Mouse (Mus musculus) activated CD4-positive, CD25-positive, alpha-beta regulatory T cell, adult 4 months (primary cell): ENCODE measurements at regions not wholly inside any gene's neighbourhood (a gene's known extent, or its start where the extent isn't known, plus 50 kb on each side); places are given as distances from the start of the nearest gene placed in this dataset.

Source experiments
- ATAC-seq: one replicate; pipeline ENCODE4 v1.8.0; 2017

DNA sequence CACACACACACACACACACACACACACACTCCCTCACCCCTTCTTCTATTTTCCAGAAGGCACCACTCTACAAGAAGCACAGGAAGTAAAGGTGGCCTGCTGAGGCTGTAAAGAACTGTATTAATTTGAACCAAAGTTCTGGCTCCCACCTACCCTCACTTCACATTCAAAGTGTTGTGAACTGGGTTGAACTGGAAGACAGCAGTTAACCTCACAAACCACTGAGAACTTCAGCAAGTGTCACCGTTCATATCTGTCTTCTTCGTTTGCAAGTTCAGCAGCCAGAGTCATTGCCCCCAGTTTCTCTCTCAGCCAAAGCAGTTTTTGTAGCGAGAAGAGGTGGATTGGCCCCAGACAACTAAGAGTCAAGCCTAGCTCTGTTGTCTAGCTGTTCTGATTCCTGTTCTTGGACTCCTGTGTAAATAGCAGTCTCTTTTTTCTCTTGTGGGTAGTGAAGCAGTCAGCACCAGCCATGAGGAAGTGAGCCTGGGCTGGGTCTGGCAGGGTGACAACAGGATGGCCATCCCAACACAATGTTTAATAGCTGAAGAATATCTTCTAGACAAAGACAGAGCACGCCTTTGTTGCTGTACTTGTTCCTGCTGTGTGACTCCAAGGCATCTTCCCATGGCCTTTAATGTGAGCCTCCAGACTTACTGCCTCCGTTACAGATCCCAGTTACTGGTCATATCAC, 452.0 kb upstream of the Meis1 start:
- no peak for ATAC-seq

DNA sequence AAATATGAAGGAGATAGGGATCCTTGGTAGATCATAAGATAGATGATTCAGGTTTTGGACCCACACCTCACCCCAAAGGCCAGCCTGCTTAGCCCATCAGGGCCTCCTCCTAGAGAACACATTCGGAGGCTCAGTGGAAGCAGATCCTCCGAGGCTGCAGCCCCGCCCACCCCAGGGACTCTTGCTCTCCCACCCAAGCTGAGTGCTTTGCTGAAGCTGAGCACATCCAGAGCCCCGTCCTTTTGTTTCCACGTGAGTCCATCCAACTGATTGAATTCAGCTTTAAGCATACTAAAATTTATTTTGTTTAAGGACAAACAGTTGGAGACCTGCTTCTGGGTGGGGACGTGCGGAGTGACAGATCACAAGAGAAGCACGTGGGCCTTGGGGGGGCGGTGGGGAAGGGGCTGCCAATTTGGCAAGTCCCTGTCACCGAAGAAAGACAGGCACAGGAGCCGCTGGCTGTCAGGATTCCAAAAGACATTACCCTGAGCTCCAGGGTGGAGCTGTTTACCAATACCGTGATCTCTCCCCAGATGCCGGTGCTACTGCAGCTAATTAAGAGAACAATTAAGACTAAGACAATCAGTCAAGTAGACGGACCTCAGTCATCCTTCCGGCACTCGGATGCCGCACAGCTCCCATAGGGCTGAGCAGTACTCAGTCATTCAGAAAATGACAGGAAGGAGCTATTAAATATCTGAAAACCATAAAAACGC, 448.9 kb upstream of the Spred2 start:
- no peak for ATAC-seq

DNA sequence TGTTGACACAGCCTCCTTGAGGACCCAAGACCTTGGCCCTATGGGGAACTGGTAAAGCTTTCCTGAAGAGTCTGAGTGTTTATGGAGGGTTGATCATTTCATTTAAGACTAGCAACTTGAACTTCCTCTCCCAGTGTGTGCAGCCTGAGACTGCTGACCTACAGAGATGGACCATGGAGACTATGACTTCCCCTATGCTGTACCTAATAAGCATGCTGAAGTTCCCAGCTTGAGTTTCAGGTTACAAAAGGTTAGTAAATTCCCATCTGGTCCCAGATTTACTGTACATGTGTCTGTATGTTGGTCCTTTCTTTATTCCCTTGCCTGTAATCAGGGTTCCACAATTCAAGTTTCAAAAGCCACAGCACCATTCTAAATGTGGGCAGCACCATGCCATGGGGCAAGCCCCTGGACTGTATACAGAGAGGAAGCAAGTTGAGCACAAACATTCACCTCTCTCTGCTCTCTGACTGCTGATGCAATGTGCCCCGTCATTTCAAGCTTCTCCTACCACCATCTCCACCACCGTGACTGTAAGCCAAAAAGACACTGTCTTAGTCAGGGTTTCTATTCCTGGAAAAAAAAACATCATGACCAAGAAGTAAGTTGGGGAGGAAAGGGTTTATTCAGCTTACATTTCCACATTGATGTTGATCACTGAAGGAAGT, 431.0 kb upstream of the Spred2 start:
- no peak for ATAC-seq

DNA sequence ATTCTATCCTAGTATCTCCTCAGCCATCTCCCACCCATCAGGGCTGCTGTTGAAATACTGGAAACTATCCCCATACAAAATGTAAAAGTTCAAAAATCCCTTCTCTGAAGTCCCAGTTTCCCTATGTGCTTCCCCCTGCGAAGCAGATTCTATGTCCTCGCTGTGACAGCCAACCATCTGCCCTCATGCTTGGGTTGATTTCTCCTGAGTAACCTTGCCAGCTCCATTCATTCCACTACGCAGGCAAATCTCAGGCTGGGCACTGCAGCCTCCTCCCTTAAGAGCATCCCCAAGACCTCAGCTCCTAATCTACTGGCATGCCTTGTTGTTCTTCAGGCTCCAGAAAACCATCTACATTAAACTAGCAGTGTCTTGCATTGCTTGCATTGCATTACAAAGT, 402.5 kb upstream of the Spred2 start:
- no peak for ATAC-seq

DNA sequence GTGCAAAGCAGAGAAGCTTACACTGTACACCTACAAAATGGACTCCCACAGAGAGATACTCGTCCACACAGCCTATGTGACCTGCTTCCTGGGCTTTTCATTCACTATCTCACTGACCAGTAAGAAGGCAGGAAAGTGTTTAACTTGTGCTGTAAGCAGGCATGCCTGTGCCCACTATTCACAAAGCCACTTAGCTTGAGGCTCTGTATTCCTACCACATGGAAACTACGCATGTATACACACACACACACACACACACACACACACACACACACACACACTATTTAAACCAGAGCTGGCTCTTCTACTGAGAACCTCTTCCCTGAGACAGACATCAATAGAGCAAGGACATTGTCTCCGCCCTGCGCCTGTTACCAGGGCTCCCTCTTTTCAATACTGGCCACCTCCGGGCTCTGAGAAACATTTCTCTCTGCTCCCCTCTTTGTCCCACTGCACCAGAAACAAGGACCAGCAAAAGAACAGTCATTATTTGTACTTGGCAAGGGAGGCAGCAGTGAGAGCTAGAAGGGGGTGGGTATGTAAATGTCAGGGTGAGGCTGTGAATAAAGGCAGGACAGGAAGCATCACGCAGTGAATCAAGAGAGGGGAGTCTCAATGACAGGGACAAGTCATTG, 400.2 kb upstream of the Spred2 start:
- ATAC-seq = no peak

DNA sequence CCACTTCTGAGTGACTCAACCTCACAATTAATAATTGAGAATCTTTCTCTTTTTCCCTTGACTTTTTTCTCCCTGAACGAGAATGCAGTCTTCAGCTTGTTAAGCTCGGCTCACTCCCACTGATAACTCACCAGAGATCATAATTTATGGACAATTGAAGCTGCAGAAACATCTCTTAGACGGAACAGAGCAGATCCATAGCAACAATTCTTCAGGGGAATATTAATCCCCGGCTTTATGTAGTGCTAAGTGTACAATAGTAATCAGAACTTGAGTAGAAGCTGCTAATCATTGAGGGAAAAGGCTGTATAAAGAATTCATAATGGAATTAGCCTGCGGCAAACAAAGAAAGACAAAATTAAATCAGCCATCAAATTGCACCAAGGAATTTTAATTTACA, 395.0 kb upstream of the Spred2 start:
- no peak for ATAC-seq

DNA sequence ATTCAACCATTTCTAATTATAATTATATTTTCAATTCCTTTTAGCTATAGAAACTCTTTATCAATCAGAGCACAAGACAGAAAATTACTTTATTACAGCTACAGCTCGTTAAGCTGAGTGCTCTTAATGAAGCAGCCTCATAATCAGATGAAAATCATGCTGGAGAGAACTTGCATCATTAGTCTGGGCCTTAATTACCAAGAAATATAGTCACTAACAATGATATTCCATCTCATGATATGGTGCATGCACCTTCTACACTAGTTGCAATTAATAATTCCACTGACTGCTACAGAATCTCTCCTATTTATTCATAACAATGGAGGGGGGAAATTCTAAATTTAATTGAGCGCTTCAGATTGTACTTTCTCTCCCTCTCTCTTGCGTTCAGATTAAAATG, 393.5 kb upstream of the Spred2 start:
- no peak for ATAC-seq

DNA sequence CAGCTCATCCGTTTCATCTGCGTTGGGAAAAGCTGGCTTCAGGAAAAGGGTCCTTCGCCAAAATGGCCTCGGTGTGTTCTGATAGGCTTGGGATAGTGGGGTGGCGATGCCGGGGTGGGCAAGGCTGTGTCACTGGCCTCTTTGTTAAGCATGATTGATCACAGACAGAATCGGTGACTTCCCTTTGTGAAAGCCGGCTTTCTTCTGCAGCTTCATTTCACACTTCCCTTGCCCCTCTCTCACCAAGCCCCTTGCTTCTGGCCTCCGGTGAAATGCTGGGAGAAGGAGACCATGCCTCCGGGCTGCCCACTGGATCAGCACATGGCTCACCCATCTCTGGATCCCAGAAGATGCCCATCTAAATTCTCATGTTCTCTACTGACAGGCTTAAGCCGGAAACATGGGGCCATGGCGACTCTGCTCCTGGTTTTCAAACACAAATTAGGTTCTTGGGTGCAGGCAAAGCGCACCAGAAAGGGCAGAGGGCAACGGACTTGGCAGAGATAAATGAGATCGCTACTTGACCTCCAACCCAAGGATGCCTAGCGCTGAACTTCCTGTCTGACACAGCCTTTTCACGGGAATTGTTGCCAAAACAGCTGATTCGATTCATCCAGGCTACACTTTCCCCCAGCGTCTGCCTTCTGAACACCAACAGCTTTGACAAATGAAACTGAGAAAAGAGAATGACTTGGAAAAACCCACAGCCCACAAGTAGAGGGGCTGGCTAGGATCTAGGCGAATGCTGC, 392.7 kb upstream of the Spred2 start:
- no peak for ATAC-seq

DNA sequence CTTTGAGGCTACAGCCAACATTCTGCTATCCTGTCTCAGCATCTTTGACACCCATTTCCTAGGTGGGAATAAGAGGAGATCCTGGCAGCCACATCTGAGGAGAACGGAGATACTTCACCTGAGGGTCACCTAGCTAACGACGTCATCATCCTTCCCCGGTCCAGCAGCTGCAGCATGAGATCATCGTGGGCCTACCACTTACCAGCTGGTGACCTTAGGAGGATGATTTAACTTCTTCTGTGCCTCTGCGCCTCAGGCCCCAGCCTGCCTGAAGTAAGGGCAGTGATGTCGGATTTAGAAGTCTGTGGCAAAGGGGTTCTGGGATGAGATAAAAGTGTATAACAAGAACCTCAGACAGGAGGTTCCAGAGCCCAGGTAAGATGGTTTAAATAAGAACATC, 391.3 kb upstream of the Spred2 start:
- no peak for ATAC-seq

DNA sequence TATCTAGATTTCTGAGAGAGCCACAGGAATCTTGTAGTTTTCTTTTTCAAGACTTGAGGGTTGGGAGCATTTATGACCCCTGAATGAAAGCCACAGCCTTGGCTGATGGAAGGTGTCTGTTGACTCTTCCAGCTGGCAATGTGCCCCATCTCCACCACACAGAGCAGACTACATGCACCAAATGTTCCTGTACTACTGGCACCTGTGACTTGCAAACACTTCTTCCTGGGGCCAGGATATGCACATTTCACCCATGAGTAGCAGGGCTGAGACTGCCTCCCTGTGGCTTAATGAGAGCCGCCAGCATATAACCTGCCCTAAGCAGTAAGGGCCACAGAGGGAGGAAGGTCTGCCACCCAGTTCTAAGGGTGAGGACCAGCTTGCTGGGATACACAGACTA, 390.5 kb upstream of the Spred2 start:
- no peak for ATAC-seq

DNA sequence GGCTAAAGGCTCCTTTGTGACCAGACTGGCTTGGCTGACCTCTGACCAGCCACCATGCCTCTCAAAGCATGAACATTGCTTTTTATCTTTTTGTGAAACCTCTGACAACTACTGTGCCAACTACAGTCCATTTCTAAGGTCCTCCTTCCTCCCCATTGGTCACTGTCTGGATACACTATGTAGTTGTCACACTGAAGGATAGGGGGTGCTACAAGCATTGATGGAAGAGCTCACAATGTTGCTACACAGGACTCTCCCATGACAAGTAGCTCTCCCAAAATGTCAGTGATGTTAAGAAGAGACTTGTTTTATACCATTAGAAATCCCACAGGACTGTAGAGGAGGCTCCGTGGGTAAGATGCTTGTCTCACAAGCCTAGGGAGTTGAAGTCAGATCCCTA, 389.0 kb upstream of the Spred2 start:
- no peak for ATAC-seq

DNA sequence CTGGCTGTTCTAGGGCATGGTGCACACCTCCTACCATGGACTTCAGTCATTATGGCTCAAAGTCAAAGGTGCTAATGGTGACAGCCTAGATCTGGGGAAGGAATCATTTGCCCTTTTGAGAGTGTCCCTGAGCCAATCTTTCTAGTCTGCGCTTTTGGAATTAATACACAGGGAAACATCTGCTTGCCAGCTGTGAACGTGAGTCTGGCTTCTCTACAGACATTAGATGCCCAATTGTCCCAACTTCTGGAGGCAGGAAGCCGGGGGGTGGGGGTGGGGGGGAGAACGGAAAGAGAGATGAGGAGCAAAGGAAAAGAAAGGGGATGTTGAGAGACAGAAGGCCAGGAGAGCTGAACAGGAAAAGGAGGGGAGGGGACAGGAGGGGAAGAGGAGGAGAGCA, 377.9 kb upstream of the Spred2 start:
- no peak for ATAC-seq

DNA sequence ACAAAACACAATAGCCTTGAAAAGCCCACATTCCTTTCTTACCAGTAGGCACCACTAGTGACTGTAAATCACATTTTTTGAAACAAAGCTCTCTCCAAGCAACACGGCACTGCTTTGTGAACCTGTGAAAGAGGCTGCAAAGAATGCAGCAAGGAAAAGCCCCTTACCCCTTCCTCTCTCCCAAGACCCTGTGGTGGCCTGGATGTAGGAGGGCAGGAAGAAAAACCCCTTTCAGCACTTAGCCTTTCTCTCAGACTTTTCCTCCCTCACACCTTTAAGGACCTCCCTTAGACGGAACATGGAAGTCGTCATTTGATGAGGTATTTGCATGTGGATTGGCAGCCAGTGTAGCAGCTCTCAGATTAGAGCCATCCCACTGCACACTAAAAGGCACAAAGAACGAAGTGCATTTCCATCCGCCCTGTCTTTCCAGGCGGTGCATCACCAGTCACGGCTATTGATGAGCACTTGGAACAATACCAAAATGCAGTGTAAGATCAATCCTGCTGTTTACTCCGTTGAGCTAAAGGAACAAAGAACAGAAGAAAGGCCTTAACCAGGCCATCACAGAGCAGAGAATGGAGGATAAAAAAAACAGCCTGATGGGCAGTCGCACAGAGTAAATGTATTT, 369.7 kb upstream of the Spred2 start:
- ATAC-seq = no peak

DNA sequence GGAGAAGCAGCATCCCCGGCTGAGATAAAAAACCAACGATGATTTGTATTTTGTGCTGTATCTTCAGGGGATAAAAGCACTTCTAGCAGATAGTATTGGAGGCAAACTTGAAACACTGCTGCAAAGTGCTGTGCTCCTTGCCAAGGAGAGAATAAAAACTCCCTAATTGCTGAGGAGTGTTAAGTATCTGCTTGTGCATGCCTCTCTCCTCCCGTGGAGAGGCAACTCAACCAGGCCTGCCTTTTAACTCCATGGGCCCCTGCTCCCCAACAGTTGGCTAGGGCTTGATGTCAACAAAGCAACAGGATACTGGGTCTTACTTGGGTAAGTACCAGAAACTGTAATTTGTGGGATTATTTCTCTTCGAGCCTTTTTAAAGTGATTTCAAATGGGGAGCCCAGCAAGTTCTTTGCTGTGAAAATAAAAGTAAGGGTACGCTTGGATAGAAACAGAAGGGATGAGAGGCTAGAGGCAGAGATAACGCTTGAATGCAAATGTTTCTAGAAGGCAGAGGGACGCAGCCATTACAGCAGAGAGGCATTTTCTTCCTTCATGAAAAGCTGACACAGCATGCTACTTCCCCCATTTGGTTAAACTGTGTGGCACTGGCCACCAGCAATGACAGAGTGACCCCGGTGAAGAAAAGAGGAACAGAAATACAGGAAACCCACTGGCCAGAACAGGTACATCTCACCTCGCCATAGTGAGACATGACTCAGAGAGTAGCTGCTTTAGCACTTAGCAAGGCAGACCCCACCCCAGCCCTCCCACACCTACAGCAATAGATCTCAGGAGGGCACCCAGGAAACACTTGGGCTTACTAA, 369.0 kb upstream of the Spred2 start:
- ATAC-seq = no peak

DNA sequence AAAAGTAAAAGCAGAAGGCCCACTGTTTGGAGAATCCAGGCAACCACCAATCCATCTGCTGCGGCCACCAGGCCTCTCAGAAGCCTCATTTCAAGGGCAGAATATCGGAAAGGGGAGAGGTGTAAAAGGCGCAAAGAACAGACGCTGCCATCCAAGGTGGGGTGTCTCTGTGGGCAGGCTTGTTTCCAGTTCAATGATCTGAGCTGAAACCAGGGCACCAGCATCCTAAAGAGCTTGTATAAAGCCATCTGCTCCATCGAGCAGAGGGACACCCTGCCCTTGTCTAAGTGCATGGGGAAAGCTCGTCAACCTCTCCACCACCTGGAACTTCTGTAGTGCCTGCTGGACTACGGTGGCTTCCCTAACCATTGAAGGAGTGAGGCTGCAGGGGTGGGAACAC, 363.7 kb upstream of the Spred2 start:
- no peak for ATAC-seq

DNA sequence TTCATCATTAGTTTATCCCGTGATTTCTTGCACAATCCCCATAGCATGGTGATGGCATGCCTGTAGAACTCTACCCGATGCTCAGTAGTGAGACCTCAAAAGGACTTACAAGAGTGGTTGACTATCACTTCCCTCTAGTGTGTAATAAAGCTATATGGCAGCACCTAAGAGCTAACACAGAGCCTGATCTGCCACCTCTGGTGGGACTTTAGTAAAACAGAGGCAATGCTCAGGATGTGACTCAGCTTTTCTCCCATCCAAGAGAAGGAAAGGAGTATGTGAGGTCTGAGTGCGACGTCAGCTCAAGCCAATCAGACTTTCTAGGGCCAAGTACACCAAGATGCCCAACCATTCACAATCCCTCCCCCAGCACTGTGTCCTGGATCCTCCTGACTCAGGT, 361.5 kb upstream of the Spred2 start:
- ATAC-seq = no peak

DNA sequence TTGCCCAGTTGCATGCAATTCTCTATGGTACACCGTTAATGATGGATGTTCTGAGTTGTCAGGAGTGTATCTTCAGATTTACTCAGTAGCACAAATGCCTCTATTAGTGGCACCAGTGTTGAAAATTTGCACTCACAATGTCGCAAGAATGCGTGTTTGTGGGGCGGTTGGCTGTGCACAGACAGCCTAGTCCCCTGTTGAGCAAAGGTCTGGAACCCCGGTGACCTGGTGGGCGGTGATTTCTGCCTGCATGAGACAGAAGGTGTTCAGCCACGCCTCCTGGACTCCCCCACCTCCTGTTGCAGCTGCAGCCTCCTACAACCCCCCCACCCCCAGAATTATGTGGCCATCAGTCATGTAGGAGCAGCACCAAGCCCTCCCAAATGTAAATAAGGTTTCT, 338.9 kb upstream of the Spred2 start:
- ATAC-seq = no peak

DNA sequence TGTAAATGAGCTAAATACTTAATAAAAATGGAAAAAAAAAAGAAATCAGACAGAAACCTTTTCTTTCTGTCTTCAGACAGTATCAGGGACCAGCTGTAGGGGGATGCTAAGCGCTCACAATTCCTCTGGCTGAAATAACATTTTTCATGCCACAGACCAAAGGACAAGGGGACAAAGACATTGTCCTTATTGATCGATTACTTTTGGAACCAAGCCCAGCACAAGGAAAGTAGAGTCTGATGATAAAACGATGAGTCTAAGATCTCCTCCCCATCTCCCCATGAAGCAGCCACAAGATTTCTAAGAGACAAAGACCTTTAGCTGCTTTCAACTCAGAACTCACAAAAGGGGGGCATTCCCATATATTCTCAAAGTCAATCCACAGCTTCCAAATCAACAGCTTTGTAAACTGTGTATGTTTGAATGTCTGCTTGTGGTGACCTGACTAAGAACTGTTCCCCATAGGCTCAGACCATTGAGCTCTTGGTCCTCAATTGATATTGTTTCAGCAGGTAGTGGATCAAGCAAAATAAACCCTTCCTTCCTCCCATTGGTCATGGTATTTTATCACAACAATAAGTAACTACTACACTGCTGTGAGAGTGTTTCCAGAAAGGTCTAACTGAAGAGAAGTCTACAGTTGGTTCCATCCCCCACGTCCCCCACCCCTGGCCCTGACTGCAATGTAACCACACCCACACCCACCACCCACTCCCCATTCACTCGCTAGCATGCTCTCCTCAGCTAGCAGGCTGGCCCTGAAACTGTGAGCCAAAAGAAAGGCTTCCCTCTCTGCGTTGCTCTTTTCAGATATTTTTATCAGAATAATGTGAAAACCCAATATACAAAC, 331.4 kb upstream of the Spred2 start:
- no peak for ATAC-seq

DNA sequence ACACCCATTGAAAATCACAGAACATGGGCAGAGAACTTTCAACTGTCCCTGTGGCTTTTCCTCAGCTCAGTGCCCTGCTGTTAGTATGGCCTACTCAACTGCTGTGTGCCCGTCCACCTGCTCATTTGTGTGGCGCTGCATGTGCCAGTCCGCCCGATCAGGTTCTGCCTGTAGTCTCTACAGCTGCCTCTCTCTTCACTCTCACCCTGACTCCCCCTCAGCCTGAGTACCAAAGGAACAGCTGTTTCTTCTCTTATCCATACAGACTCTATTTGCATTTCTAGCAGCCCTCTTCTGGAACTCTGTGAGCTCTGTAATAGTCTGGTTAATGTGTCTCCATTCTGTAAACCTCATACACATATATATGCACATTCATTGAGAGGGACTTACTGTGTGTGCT, 329.1 kb upstream of the Spred2 start:
- ATAC-seq = no peak

DNA sequence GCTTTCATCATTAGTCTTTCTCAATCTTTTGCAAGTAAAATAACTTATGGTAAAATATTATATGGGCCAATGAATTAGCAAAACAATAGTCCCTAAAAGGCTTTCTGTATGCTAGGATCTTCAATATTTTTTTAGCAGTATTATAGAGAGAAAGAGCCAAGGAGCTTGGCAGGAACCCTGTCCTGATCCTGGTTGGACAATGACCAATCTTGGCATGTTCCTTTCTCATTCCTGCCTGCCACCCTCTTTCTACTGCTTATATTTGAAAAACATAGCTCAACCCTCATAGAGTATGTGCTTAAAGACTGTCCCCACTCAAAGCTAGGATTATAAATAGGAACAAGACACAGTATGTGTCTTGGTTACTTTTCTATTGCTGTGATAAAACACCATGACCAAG, 327.8 kb upstream of the Spred2 start:
- ATAC-seq = no peak

DNA sequence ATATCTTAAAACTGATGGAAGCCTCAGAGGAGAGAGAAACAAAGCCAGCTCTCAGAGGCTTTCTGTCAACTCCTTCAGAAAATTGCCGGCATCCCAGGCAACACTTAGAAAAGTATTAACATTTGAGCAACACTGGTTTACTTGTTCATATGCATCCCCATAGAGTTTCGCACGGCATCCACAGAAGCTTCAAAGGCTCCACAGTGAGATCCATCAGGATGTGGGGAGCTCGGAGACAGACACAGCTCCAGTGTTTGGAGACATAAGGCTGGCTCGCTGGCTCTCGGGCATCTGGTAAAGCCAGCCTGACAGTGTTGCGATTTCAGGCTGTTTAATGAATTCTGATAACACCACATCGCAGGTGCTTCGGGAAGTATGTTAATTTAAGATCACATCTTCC, 324.7 kb upstream of the Spred2 start:
- ATAC-seq = no peak
